ENCODE assay signal across 34 mouse cellular contexts in genomic region chr2:62526399-62526798, GRCm38 (mm10). TPM values are rescaled to one million over a fixed set of nuclear protein-coding genes. Genes with fewer than 3 reads are reported as not detected.
A peak's percentile ranks its signal among the peaks of the same experiment; 100 is the strongest.
DNase-seq lines count a peak whose midpoint lies in the region; ATAC-seq lines count a peak whose summit lies in the region.
"Had no signal": no experiment of that assay in that cellular context is flagged by ENCODE, and none has a peak within 500 bp of the region (broad histone marks: within the 10 kb centered on the region; RNA-seq: fewer than 3 reads in every experiment).

No protein-coding gene starts in this region.

- no peaks in the 10 kb centered on the region; the same call in 1 of the 2 replicates for H3K4me1 ChIP-seq in forebrain, embryonic 12.5 days
- H3K4me1 ChIP-seq: forebrain, embryonic 13.5 days; hindbrain, embryonic 15.5 days; limb, embryonic 15.5 days; lung, embryonic 15.5 days; midbrain, embryonic 15.5 days; neural tube, embryonic 12.5 days had no signal

- H3K4me3 ChIP-seq in forebrain, embryonic 12.5 days (replicated peaks) = no peak overlapping the region
- H3K4me3 ChIP-seq: forebrain, embryonic 13.5 days; hindbrain, embryonic 15.5 days; limb, embryonic 15.5 days; liver, embryonic 15.5 days; lung, embryonic 15.5 days; midbrain, embryonic 15.5 days; neural tube, embryonic 12.5 days had no signal

- no peaks in the 10 kb centered on the region for H3K36me3 ChIP-seq in forebrain, embryonic 12.5 days (replicated peaks)
- H3K36me3 ChIP-seq: hindbrain, embryonic 15.5 days; limb, embryonic 15.5 days; liver, embryonic 15.5 days; lung, embryonic 15.5 days; midbrain, embryonic 15.5 days; neural tube, embryonic 12.5 days had no signal

- H3K4me2 ChIP-seq in forebrain, embryonic 12.5 days = no peak overlapping the region
- H3K4me2 ChIP-seq: forebrain, embryonic 13.5 days; heart, embryonic 11.5 days; hindbrain, embryonic 15.5 days; limb, embryonic 15.5 days; liver, embryonic 15.5 days; lung, embryonic 15.5 days; midbrain, embryonic 15.5 days; neural tube, embryonic 12.5 days had no signal

- H3K27ac ChIP-seq in forebrain, embryonic 12.5 days = no peak overlapping the region
- H3K27ac ChIP-seq: forebrain, embryonic 13.5 days; hindbrain, embryonic 15.5 days; limb, embryonic 15.5 days; liver, embryonic 15.5 days; lung, embryonic 15.5 days; macrophage; midbrain, embryonic 15.5 days; neural tube, embryonic 12.5 days had no signal

- peak; percentile 21 to 35 for DNase-seq in layer of hippocampus, adult 8-10 months (ENCODE audit: low spot score in 2 of 2)
- DNase-seq in layer of hippocampus, postnatal 25 days (ENCODE audit: extremely low spot score in 1 of 2, low spot score in 1 of 2) = no peak
- DNase-seq in CD4-positive helper T cell, adult 2 months (ENCODE audit: low read depth, low spot score) = peak; percentile 22
- peak; percentile 21 for DNase-seq in CD4-positive, CD25-positive, alpha-beta regulatory T cell, adult 2 months (ENCODE audit: low read depth, low spot score)
- no peak for DNase-seq in lung, postnatal 14 days
- DNase-seq in thymus, postnatal 14 days = no peak
- DNase-seq: adrenal gland, postnatal 36 days; cerebellum, adult 11-12 months; cerebellum, postnatal 10 days; gastrocnemius, postnatal 14 days; heart, adult 11 months; kidney, adult 9 months; kidney, postnatal 14 days; retina, postnatal 1 day; spleen, adult 18-20 months had no signal

- WGBS in forebrain, embryonic 12.5 days = 91% methylated on average over 9 of the region's 9 CpGs

- ATAC-seq in inflammation-experienced regulatory T-cells, adult 6 months = peak; percentile 56
- no peak for ATAC-seq in forebrain, embryonic 12.5 days (ENCODE audit: low FRiP score)
- ATAC-seq: forebrain, embryonic 13.5 days; intestine, embryonic 16.5 days; midbrain, embryonic 15.5 days had no signal

- H3K9ac ChIP-seq in forebrain, embryonic 12.5 days = no peak overlapping the region
- H3K9ac ChIP-seq: forebrain, embryonic 13.5 days; hindbrain, embryonic 15.5 days; limb, embryonic 15.5 days; liver, embryonic 15.5 days; lung, embryonic 15.5 days; midbrain, embryonic 15.5 days; neural tube, embryonic 12.5 days had no signal

- no peaks in the 10 kb centered on the region for H3K9me3 ChIP-seq in forebrain, embryonic 12.5 days
- H3K9me3 ChIP-seq: forebrain, embryonic 13.5 days; hindbrain, embryonic 15.5 days; limb, embryonic 15.5 days; liver, embryonic 15.5 days; lung, embryonic 15.5 days; midbrain, embryonic 15.5 days; neural tube, embryonic 12.5 days had no signal

- no peaks in the 10 kb centered on the region for H3K27me3 ChIP-seq in forebrain, embryonic 12.5 days
- H3K27me3 ChIP-seq: forebrain, embryonic 13.5 days; hindbrain, embryonic 15.5 days; limb, embryonic 15.5 days; liver, embryonic 15.5 days; lung, embryonic 15.5 days; midbrain, embryonic 15.5 days; neural tube, embryonic 12.5 days had no signal

RNA-seq across cellular contexts. Expression of gene Gcg, which starts 42.9 kb away (rescaled TPM):
- not detected for total RNA-seq in layer of hippocampus, adult 8-10 months (2022)
- not detected for total RNA-seq in layer of hippocampus, postnatal 25 days (2021)
- polyA plus RNA-seq in inflammation-experienced regulatory T-cells, adult 6 months (2017; shearing (Covaris generic)) = 10 to 100 TPM in 1 of 3 experiments, not detected in 2; 13.2 TPM
- 0.65 and 1.1 TPM in 2 replicates for polyA plus RNA-seq in forebrain, embryonic 12.5 days (2016; fragmentation: Nextera tagmentation; extraction: Ambion mirVana)
- total RNA-seq: adrenal gland, postnatal 36 days; ES-E14; gastrocnemius, postnatal 14 days; hematopoietic stem cell, adult 5-6 weeks; left cerebral cortex, postnatal 25 days had no signal
- polyA plus RNA-seq: C2C12; embryonic facial prominence, embryonic 11.5 days; heart, postnatal 0 days; limb, embryonic 15.5 days; liver, embryonic 15.5 days; macrophage; neural tube, embryonic 12.5 days; testis, adult 2 months had no signal

RNA-seq across cellular contexts. Expression of gene Fap, which starts 47.5 kb away (rescaled TPM):
- total RNA-seq in layer of hippocampus, adult 8-10 months (2022) = 1 to 10 TPM in 1 of 4 experiments, under 1 TPM in 3; 0.47 to 1.2 (median 0.85) TPM
- total RNA-seq in layer of hippocampus, postnatal 25 days (2021) = under 1 TPM; 0.70 to 0.96 TPM
- under 1 TPM; 0.20 to 0.36 (median 0.32) TPM for polyA plus RNA-seq in inflammation-experienced regulatory T-cells, adult 6 months (2017; shearing (Covaris generic))
- 1.6 TPM in 2 replicates for polyA plus RNA-seq in forebrain, embryonic 12.5 days (2016; fragmentation: Nextera tagmentation; extraction: Ambion mirVana)
- total RNA-seq: ES-E14 had no signal
- polyA plus RNA-seq: C2C12; testis, adult 2 months had no signal

Comparison
In these comparisons a context has a peak if more than half of its experiments do, and no peak if none do; other contexts are left out.
1. DNase-seq: peak in layer of hippocampus, adult 8-10 months (2 of 2), CD4-positive helper T cell, adult 2 months (single experiment) and CD4-positive, CD25-positive, alpha-beta regulatory T cell, adult 2 months (single experiment); none in layer of hippocampus, postnatal 25 days (0 of 2), lung, postnatal 14 days (single experiment) and thymus, postnatal 14 days (single experiment).